Mouse (Mus musculus) bone marrow macrophage, adult 2 months (primary cell): ENCODE results near the gene Adgrg2.

Experiments used
- CTCF ChIP-seq: IDR thresholded peaks from 2 replicates; pipeline ENCODE4 v1.5.1; 2012; ENCODE audit warnings: low read depth, mild to moderate bottlenecking, low read length, moderate library complexity
- POLR2A ChIP-seq: IDR thresholded peaks from 2 replicates; pipeline ENCODE4 v1.6.1; 2012; ENCODE audit warnings: mild to moderate bottlenecking, low read depth, low read length, borderline replicate concordance

DNA sequence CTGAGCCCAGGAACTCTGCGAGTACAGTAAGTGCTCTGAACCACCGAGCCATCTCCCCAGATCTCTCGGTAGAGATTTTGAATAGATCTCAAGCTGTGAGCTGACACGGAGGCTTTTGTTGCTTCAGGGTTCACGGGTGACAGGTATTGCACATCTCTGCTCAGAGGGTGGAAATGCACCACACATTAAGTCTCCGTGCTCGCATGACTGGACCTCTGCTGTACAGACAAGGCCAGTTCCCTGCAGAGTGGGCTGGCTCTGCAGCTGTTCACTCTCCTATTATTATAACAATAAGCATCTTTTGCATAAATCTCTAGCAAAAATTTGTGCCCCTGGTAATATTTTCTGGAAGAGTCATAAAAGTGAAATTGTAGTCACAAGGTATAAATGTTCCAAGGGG lies 39.5 kb upstream of the Adgrg2 start:
- TF ChIP-seq CTCF (no peak), POLR2A (no peak)
